Mouse (Mus musculus) thymus, adult 18-20 months (tissue): ENCODE data around the gene Nlk.
"Not testable (repeated sequence)": the region's sequence is repeated elsewhere in the genome, so short reads cannot be mapped to it uniquely, and the experiment has no call there.

Experiments
- DNase-seq, 2 experiments: peaks; one replicate each; pipeline ENCODE4 v3.0.0; 2022; ENCODE audit warnings: mixed read lengths in 2 of 2

The Nlk gene

GRCm38 (mm10) chr11:78681058-78681457, 16.1 kb downstream of the Nlk start:
- no peak for DNase-seq

GRCm38 (mm10) chr11:78678761-78679160, 18.4 kb downstream of the Nlk start:
- DNase-seq = no peak

DNA sequence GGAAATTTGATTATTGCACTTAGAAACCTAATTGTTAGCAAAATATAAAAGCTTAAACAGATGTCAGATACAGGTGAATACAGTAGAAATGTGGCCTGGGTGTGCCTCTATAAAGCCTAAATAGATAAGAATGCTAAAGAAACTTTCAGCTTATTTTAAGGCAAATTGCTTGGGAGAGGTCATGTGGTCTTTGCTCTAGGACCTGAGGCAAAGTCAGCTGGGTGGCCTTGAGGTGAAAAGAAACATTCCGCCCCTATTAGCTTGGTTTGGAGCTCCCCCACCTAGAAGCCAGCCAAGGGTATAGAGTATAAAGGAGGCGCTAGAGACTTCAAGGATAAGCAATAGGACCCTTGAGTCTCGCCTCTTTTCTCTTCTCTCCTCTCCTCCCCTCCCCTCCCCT, 28.5 kb downstream of the Nlk start:
- DNase-seq = no peak

DNA sequence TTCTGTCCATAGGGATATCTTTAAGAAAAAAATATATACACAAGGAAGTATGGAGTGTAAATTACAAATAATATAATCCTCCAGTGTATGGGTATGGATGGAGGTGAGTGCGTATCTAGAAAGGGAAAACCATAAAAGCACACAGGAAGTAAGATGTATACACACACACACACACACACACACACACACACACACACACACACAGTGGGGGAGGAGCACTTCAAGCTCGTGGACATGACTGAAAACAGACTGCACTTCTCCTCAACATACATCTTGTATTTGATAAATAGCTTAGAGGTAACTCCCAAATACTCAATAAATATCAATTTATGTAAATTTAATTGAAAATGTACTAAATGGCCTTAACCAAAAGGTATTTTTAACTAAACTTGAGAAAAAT, 32.3 kb downstream of the Nlk start:
- DNase-seq = no peak

DNA sequence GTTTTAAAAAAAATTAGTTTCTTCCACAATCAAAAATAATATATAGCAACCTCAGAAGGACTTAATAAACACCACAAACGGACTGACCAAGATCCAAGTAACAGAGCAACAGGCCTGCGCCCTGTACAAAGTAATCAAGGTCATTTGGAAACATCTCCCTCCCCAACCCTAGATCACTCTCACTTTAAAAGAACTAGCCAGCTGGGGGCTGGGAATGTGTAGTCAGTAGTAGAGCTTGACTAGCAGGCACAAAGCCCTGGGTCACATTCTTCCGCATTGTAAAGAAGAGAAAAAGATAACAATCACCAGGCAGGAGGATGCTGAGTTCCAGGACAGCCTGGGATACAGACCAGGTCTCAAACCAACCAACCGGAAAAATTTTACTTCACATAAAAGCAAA, 33.3 kb downstream of the Nlk start:
- DNase-seq = no peak

- no peak for DNase-seq
Observed at GRCm38 (mm10) chr11:78649143-78649542, 48.0 kb downstream of the Nlk start.

- DNase-seq = not testable (repeated sequence)
Observed at GRCm38 (mm10) chr11:78648405-78648804, 48.8 kb downstream of the Nlk start.

- no peak for DNase-seq
Observed at GRCm38 (mm10) chr11:78643746-78644145, 53.4 kb downstream of the Nlk start.

GRCm38 (mm10) chr11:78642151-78642550, 55.0 kb downstream of the Nlk start:
- no peak for DNase-seq

DNA sequence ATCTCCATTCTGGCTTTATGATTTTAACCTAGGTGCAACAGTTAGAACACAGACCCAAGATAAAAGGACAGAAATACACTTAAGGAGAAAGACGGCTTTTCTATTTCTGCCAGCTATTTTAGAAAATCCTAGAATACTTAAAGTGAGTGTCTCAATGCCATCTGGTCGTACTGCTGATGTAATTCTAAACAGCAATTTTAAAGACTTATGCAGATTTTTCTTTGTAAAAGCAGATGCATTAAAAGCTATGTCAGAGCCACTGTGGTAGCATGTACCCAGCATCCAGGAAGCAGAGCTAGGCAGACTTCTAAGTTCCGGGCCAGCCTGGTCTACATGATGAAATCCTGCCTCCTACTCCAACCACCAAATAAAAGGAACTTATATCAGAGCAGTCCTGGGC, 56.1 kb downstream of the Nlk start:
- DNase-seq = no peak

GRCm38 (mm10) chr11:78632782-78633181, 64.4 kb downstream of the Nlk start:
- no peak for DNase-seq

DNA sequence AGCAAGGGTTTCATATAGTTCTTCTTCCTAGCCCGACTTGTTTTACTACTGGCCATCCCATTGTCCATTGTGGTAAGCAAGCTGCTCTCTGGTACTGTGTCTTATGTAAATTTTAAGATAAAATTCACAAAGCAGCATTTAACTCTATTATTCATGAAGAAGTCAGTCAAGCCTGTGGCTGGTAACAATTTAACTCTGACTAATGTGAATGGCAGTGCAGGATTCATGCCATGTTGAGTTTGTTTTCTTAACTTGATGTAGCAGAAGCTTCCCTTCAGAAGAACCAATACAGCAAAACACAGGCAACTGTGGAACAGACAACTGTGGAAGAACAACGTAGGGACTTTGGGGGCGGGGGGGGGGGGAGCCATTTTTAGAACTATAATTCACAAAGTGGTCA, 68.3 kb downstream of the Nlk start:
- no peak for DNase-seq

- peak in 1 of 2 experiments; percentile 4 for DNase-seq
Observed at GRCm38 (mm10) chr11:78624377-78624776, 72.8 kb downstream of the Nlk start.

DNA sequence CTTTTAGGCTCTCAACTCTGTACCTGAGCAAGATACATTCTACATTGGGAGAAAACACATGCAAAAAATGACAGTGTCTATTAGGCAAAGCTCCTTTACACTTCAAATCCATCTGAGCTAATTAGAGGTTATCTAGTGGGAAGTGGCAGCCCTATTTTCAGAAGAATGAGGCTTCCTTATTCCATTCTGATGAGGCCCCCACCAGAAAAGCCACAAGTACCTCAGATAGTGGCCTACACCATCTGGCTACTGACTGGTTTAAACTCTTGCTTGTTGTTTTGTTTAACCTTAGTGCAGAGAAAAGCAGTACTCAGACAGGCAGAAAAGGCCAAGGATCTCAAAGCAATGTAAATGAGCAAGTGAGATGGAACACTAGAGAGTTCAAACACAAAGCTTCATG, 75.2 kb downstream of the Nlk start:
- no peak for DNase-seq

- DNase-seq = no peak
Observed at GRCm38 (mm10) chr11:78620179-78620578, 77.0 kb downstream of the Nlk start.

- DNase-seq = no peak
Observed at GRCm38 (mm10) chr11:78611273-78611672, 85.9 kb downstream of the Nlk start.

DNA sequence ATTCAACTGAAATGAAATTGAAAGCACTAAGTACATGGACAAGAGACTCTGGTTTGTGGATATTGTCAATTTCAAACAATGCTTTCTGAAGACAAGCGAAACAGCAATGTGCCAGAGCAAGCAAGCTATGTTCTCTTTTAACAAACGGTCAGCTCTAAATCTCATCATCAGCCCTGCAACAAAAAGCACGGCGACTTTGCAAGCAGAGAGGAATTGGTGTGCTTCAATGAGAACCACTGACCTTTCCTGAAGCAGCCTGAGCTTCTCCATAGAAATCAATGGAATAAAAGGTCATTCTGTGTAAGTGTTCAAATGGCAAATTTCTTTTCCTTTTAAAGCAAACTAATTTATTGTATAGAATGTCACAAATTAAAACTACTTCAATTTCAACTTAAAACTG, 87.5 kb downstream of the Nlk start:
- DNase-seq = no peak

GRCm38 (mm10) chr11:78604826-78605225, 92.3 kb downstream of the Nlk start:
- no peak for DNase-seq

GRCm38 (mm10) chr11:78602781-78603180, 94.4 kb downstream of the Nlk start:
- DNase-seq = no peak

- DNase-seq = no peak
Observed at GRCm38 (mm10) chr11:78600926-78601590, 96.1 kb downstream of the Nlk start.

- DNase-seq = no peak
Observed at GRCm38 (mm10) chr11:78600496-78600895, 96.7 kb downstream of the Nlk start.

DNA sequence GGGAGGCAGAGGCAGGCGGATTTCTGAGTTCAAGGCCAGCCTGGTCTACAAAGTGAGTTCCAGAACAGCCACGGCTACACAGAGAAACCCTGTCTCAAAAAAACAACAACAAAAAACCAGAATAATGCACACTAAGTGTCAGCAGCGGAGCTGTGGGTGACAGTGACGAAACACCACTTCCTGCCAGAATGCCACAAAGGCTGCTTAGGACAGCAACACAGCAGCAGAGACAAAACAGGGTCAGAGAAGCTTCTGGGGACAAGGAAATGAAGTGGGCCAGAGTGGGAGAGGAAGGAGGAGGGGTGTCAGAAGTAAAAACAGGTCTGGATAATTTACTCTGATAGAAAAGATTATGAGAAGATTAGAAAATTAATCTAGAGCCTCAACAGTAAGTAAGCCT, 97.1 kb downstream of the Nlk start:
- DNase-seq = peak; percentile 51 to 68

DNA sequence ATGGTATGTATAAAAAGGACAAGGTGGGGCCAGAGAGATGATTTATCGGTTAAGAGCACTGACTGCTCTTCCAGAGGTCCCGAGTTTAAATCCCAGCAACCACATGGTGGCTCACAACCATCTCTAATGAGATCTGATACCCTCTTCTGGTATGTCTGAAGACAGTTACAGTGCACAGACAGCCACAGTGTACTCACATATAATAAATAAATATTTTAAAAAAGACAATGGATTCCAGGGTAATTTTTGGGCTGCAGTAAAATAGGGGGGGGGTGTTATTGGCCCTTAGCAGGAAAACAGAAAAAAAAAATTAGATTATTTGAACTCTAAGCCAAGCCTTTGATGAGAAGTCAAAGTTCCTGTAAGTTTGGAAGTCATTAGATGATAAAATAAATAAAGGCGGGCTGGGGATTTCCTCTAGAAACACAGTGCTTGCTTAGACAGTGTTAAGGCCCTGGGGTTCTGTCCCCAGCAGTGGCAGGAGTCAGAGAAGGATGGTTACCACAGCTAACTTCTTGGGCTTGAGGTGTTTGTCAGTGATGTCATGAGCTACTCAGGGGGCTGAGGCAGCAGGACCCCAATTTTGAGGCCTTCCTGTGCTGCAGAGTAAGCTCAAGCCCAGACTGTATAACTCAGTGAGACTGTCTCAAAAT, 98.3 kb downstream of the Nlk start:
- no peak for DNase-seq

GRCm38 (mm10) chr11:78596750-78597149, 100.4 kb downstream of the Nlk start:
- DNase-seq = no peak

DNA sequence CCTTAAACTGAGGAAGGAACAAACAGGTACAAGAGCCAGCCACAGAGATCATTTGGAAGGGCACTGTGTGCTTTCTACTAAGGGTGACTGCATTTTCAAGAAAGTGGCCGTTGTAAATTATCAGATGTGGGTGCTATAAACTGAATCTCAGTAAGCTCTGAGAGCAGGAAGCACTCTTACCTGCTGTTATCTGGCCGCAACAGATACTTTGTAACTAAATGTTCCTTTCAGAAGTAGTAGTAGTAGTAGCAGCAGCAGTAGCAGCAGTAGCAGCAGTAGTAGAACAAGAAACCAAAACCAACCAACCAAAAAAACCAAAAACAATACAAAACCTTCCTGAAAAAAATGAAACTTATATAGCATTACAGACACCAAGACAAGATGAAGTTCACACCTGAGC, 101.4 kb downstream of the Nlk start:
- DNase-seq = no peak
